Mouse (Mus musculus) granulocyte monocyte progenitor cell, adult 5-6 weeks (primary cell): ENCODE measurements around the gene Aars. TPM values are rescaled to one million over a fixed set of nuclear protein-coding genes. Genes with fewer than 3 reads are reported as not detected.
"Not testable (repeated sequence)": the region's sequence is repeated elsewhere in the genome, so short reads cannot be mapped to it uniquely, and the experiment has no call there.

Source experiments
- ATAC-seq: replicated peaks from 2 replicates; pipeline ENCODE4 v1.8.0; 2016; ENCODE audit warnings: mild to moderate bottlenecking, moderate TSS enrichment, inconsistent platforms; ENCODE audit not compliant: poor library complexity, severe bottlenecking
- total RNA-seq, 2 experiments: library from RNA; stranded (forward) in 1 of 2; stranded (reverse) in 1 of 2; fragments of 200-712, 200-1000 nt in 1 of 2; fragments of >200 nt in 1 of 2; fragmentation: Nextera tagmentation in 1 of 2; gene quantifications; 2 replicates each; pipeline ENCODE4 v1.2.3; 2014 to 2017

The Aars gene
- total RNA-seq, 2 experiments from 2014 or later = 40.0 to 44.4 TPM

DNA sequence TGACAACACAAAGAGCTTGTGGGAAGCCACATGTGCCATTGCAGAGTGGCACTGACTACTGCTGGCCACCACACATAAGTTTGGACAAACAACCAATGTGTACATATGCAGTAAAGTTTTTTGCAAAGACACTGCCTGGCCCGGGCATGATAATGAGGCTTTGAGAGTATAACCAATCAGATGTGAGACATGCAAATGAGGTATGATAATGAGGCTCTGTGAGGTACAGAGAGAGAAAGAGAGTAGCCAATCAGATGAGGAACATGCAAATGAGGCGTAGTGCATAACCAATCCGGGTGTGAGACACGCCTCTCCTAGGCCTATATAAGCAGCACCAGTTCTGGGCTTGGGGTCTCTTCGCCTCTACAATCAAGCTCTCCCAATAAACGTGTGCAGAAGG, 59.4 kb downstream of the Aars start, which contains the start of gene Clec18a:
Clec18a (minus strand) TSS at position 101 of the 400 bp plus-strand sequence.
- ATAC-seq = not testable (repeated sequence)

- peak; percentile 86 for ATAC-seq
These were observed 61.1 kb downstream of the Aars start, which contains the start of gene Pdpr for GRCm38 (mm10) chr8:111093865-111094718. Gene Pdpr, plus strand, starts transcription at chr8:111094630.

- ATAC-seq = peak; percentile 21; the same call in 1 of the 2 replicates
These were observed 61.9 kb downstream of the Aars start for GRCm38 (mm10) chr8:111094719-111095302.

Other genes with a start within 250 kb of the Aars start
- gene Il34, start 227.2 kb upstream of the Aars start, total RNA-seq (2014; fragmentation: Nextera tagmentation) = not detected in 2 replicates
- gene Il34, start 227.2 kb upstream of the Aars start, total RNA-seq (2017) = not detected in 2 replicates
- 31.2 and 35.3 TPM in 2 replicates for gene Cog4, start 186.5 kb upstream of the Aars start, total RNA-seq (2014; fragmentation: Nextera tagmentation)
- gene Cog4, start 186.5 kb upstream of the Aars start, total RNA-seq (2017) = 25.1 and 40.6 TPM in 2 replicates
- 149 and 187 TPM in 2 replicates for gene Sf3b3, start 186.4 kb upstream of the Aars start, total RNA-seq (2014; fragmentation: Nextera tagmentation)
- 174 and 176 TPM in 2 replicates for gene Sf3b3, start 186.4 kb upstream of the Aars start, total RNA-seq (2017)
- gene Fuk, start 130.7 kb upstream of the Aars start, total RNA-seq (2014; fragmentation: Nextera tagmentation) = 3.9 and 4.4 TPM in 2 replicates
- 1.8 and 4.0 TPM in 2 replicates for gene Fuk, start 130.7 kb upstream of the Aars start, total RNA-seq (2017)
- 8.3 and 9.4 TPM in 2 replicates for gene St3gal2, start 113.2 kb upstream of the Aars start, total RNA-seq (2014; fragmentation: Nextera tagmentation)
- 3.3 and 4.3 TPM in 2 replicates for gene St3gal2, start 113.2 kb upstream of the Aars start, total RNA-seq (2017)
- gene Ddx19a, start 35.3 kb upstream of the Aars start, total RNA-seq (2014; fragmentation: Nextera tagmentation) = 72.5 and 80.3 TPM in 2 replicates
- gene Ddx19a, start 35.3 kb upstream of the Aars start, total RNA-seq (2017) = 40.9 and 43.1 TPM in 2 replicates
- gene Ddx19b, start 1.4 kb upstream of the Aars start, total RNA-seq (2014; fragmentation: Nextera tagmentation) = 7.8 and 22.1 TPM in 2 replicates
- 13.5 and 16.9 TPM in 2 replicates for gene Ddx19b, start 1.4 kb upstream of the Aars start, total RNA-seq (2017)
- 11.5 and 12.5 TPM in 2 replicates for gene Exosc6, start 23.2 kb downstream of the Aars start, total RNA-seq (2014; fragmentation: Nextera tagmentation)
- 31.8 and 32.7 TPM in 2 replicates for gene Exosc6, start 23.2 kb downstream of the Aars start, total RNA-seq (2017)
- gene Clec18a, start 59.3 kb downstream of the Aars start, total RNA-seq (2014; fragmentation: Nextera tagmentation) = not detected in 2 replicates
- 0.13 TPM in 1 of 2 replicates, not detected in the other for gene Clec18a, start 59.3 kb downstream of the Aars start, total RNA-seq (2017)
- 11.5 and 15.4 TPM in 2 replicates for gene Pdpr, start 61.5 kb downstream of the Aars start, total RNA-seq (2014; fragmentation: Nextera tagmentation)
- 16.9 and 18.5 TPM in 2 replicates for gene Pdpr, start 61.5 kb downstream of the Aars start, total RNA-seq (2017)
- 27.0 and 30.8 TPM in 2 replicates for gene Glg1, start 226.1 kb downstream of the Aars start, total RNA-seq (2014; fragmentation: Nextera tagmentation)
- gene Glg1, start 226.1 kb downstream of the Aars start, total RNA-seq (2017) = 42.0 and 45.4 TPM in 2 replicates